Mouse (Mus musculus) kidney, adult 11 months (tissue): ENCODE data around the gene Rfpl4.
"Not testable (repeated sequence)": the region's sequence is repeated elsewhere in the genome, so short reads cannot be mapped to it uniquely, and the experiment has no call there.

Experiments used
- DNase-seq: peaks from one replicate; pipeline ENCODE4 v3.0.0; 2022

Gene Rfpl4

GRCm38 (mm10) chr7:5116850-5117249, at the start of gene Rfpl4:
Gene Rfpl4, minus strand, starts transcription at chr7:5116950.
- DNase-seq = no peak

GRCm38 (mm10) chr7:5149570-5149969, 32.8 kb upstream of the Rfpl4 start, which contains the start of gene Vmn1r55:
Gene Vmn1r55, minus strand, starts transcription at chr7:5149670.
- DNase-seq = not testable (repeated sequence)

GRCm38 (mm10) chr7:5125549-5126406, 9.0 kb upstream of the Rfpl4 start, which contains the start of gene Rasl2-9:
Gene Rasl2-9, minus strand, starts transcription at chr7:5125950.
- DNase-seq = peak; percentile 66

- DNase-seq = no peak
Observed at GRCm38 (mm10) chr7:5125078-5125477, 8.3 kb upstream of the Rfpl4 start.

GRCm38 (mm10) chr7:5112701-5113100, 4.0 kb downstream of the Rfpl4 start:
- DNase-seq = no peak

GRCm38 (mm10) chr7:5109301-5109700, 7.4 kb downstream of the Rfpl4 start:
- no peak for DNase-seq

GRCm38 (mm10) chr7:5108272-5108671, 8.5 kb downstream of the Rfpl4 start:
- DNase-seq = no peak

GRCm38 (mm10) chr7:5102564-5102963, 14.2 kb downstream of the Rfpl4 start:
- peak; percentile 27 for DNase-seq

- no peak for DNase-seq
Observed at GRCm38 (mm10) chr7:5101066-5101663, 15.6 kb downstream of the Rfpl4 start.

GRCm38 (mm10) chr7:5099796-5100195, 17.0 kb downstream of the Rfpl4 start:
- no peak for DNase-seq

- no peak for DNase-seq
Observed at GRCm38 (mm10) chr7:5098769-5099168, 18.0 kb downstream of the Rfpl4 start.

- DNase-seq = no peak
Observed at GRCm38 (mm10) chr7:5092831-5093510, 23.8 kb downstream of the Rfpl4 start.

GRCm38 (mm10) chr7:5092381-5092780, 24.4 kb downstream of the Rfpl4 start:
- no peak for DNase-seq

- no peak for DNase-seq
Observed at GRCm38 (mm10) chr7:5091008-5091728, 25.6 kb downstream of the Rfpl4 start.

GRCm38 (mm10) chr7:5089853-5090252, 26.9 kb downstream of the Rfpl4 start:
- no peak for DNase-seq

GRCm38 (mm10) chr7:5087886-5088285, 28.9 kb downstream of the Rfpl4 start:
- DNase-seq = peak; percentile 59

GRCm38 (mm10) chr7:5086921-5087440, 29.8 kb downstream of the Rfpl4 start:
- DNase-seq = no peak

GRCm38 (mm10) chr7:5085512-5085911, 31.2 kb downstream of the Rfpl4 start:
- no peak for DNase-seq

- DNase-seq = peak; percentile 76
Observed at GRCm38 (mm10) chr7:5083325-5084105, 33.2 kb downstream of the Rfpl4 start.

GRCm38 (mm10) chr7:5081939-5082338, 34.8 kb downstream of the Rfpl4 start:
- DNase-seq = no peak

- DNase-seq = no peak
Observed at GRCm38 (mm10) chr7:5081241-5081640, 35.5 kb downstream of the Rfpl4 start.

GRCm38 (mm10) chr7:5080815-5081214, 35.9 kb downstream of the Rfpl4 start:
- DNase-seq = no peak
